Mouse (Mus musculus) midbrain, postnatal 0 days (tissue): Measurements from ENCODE around the gene Tnnc2. TPM values are rescaled to one million over a fixed set of nuclear protein-coding genes. Genes with fewer than 3 reads are reported as not detected.

ENCODE experiments used
- ATAC-seq: fragments of 200-750 bp; cut with Nextera tagmentation; 2 replicates; pipeline ENCODE4 v1.8.0; 2017; ENCODE audit warnings: moderate number of reproducible peaks, mild to moderate bottlenecking, moderate TSS enrichment, moderate library complexity; ENCODE audit not compliant: low FRiP score
- DNase-seq: peaks from one replicate; pipeline ENCODE4 v3.0.0-alpha.2; 2015; ENCODE audit warnings: low spot score
- H3K27ac ChIP-seq: fragments of 300-500 bp; sonication (generic); 2 replicates; pipeline ENCODE4 v1.5.1; 2014; ENCODE audit warnings: low read depth, mild to moderate bottlenecking, low read length, mixed read lengths
- H3K27me3 ChIP-seq: fragments of 300-500 bp; sonication (generic); 2 replicates; pipeline ENCODE4 v1.6.1; 2014; ENCODE audit warnings: low read length, control low read depth, mixed read lengths; ENCODE audit not compliant: insufficient read depth
- H3K36me3 ChIP-seq: fragments of 300-500 bp; sonication (generic); 2 replicates; pipeline ENCODE4 v1.6.1; 2014; ENCODE audit warnings: low read length, control low read depth, mixed read lengths; ENCODE audit not compliant: insufficient read depth
- H3K4me1 ChIP-seq: fragments of 300-500 bp; sonication (generic); 2 replicates; pipeline ENCODE4 v1.6.1; 2014; ENCODE audit warnings: mild to moderate bottlenecking, control low read depth, antibody characterized with exemption, low read length, mixed read lengths; ENCODE audit not compliant: insufficient read depth
- H3K4me2 ChIP-seq: fragments of 300-500 bp; sonication (generic); 2 replicates; pipeline ENCODE4 v1.6.1; 2014; ENCODE audit warnings: low read depth, mild to moderate bottlenecking, low read length, mixed read lengths; ENCODE audit not compliant: poor library complexity, severe bottlenecking
- H3K4me3 ChIP-seq: fragments of 300-500 bp; sonication (generic); 2 replicates; pipeline ENCODE4 v1.5.1; 2014; ENCODE audit warnings: low read depth, mild to moderate bottlenecking, low read length, moderate library complexity
- H3K9ac ChIP-seq: fragments of 300-500 bp; sonication (generic); replicated peaks from 2 replicates; pipeline ENCODE4 v1.6.1; 2014; ENCODE audit warnings: mild to moderate bottlenecking, low read length, moderate library complexity, mixed read lengths; ENCODE audit not compliant: poor library complexity, severe bottlenecking
- H3K9me3 ChIP-seq: fragments of 300-500 bp; sonication (generic); 2 replicates; pipeline ENCODE4 v1.6.1; 2016; ENCODE audit warnings: low read length, control low read depth
- CTCF ChIP-seq: IDR thresholded peaks from 2 replicates; pipeline ENCODE4 v1.5.1; 2016; ENCODE audit warnings: antibody characterized with exemption, mild to moderate bottlenecking
- WGBS: fragments of 180-500 bp; shearing (Covaris S2); extraction: QIAGEN DNeasy Blood & Tissue Kit; methylation state at CpG from one replicate; pipeline ENCODE4 v1.1.7; 2014; 5-methylcytosine and 5-hydroxymethylcytosine counted together
- polyA plus RNA-seq: library from polyadenylated mRNA; unstranded; fragments of >200 nt; fragmentation: Nextera tagmentation; extraction: Ambion mirVana; gene quantifications from 2 replicates; pipeline ENCODE4 v1.2.1, GENCODE M21; 2015
- total RNA-seq: library from RNA; depleted of rRNA; stranded (reverse); fragments of >200 nt; gene quantifications from 2 replicates; pipeline ENCODE4 v1.2.3, GENCODE M21; 2014

Tnnc2 gene
- total and polyA plus RNA-seq, 2 experiments from 2014 or later, result 0.62 TPM; not detected in 1

GRCm38 (mm10) chr2:164823181-164823585 is 43.4 kb upstream of the Tnnc2 start:
- TF ChIP-seq CTCF, result peak; percentile 45
- peak; percentile 67 for DNase-seq
- H3K4me1 ChIP-seq, result peaks cover 5% of the 10 kb centered on the region; the same call in 1 of the 2 replicates
- H3K27me3 ChIP-seq, result no peaks in the 10 kb centered on the region
- H3K36me3 ChIP-seq, result peaks cover 36% of the 10 kb centered on the region
- 2% methylated on average over 10 of the region's 10 CpGs for WGBS
- peak; percentile 52 for ATAC-seq
- H3K4me3 ChIP-seq, result peak overlapping the region; percentile 63
- H3K27ac ChIP-seq, result peak overlapping the region; percentile 93
- H3K9me3 ChIP-seq, result no peaks in the 10 kb centered on the region
- peak overlapping the region; percentile 74 for H3K9ac ChIP-seq
- H3K4me2 ChIP-seq, result peak overlapping the region; percentile 58

GRCm38 (mm10) chr2:164822636-164823165 is 42.9 kb upstream of the Tnnc2 start, which contains the start of gene Zswim1:
TSS of gene Zswim1 (plus strand) at chr2:164822686.
- Histone ChIP-seq H3K27me3 (no peaks in the 10 kb centered on the region), H3K9me3 (no peaks in the 10 kb centered on the region), H3K4me1 (peaks cover 5% of the 10 kb centered on the region; the same call in 1 of the 2 replicates), H3K4me2 (peak within 1 kb of the TSS; percentile 58), H3K27ac (peak within 1 kb of the TSS; percentile 93), H3K9ac (peak within 1 kb of the TSS; percentile 74), H3K36me3 (peaks cover 36% of the 10 kb centered on the region), H3K4me3 (peak within 1 kb of the TSS; percentile 63)
- peak; percentile 98 for ATAC-seq
- DNase-seq, result peak; percentile 99
- WGBS, result 1% methylated on average over 32 of the region's 32 CpGs
- no peak for TF ChIP-seq CTCF

- DNase-seq (no peak), ATAC-seq (no peak)
- Histone ChIP-seq H3K36me3 (peaks cover 29% of the 10 kb centered on the region), H3K9ac (no peak overlapping the region), H3K4me3 (no peak overlapping the region), H3K27me3 (no peaks in the 10 kb centered on the region), H3K4me2 (no peak overlapping the region), H3K4me1 (peaks cover 5% of the 10 kb centered on the region; the same call in 1 of the 2 replicates), H3K27ac (no peak overlapping the region), H3K9me3 (no peaks in the 10 kb centered on the region)
- TF ChIP-seq CTCF, result no peak
- WGBS, result 85% methylated on average over 6 of the region's 6 CpGs
These were observed 41.3 kb upstream of the Tnnc2 start for GRCm38 (mm10) chr2:164821060-164821459.

- ATAC-seq, result no peak
- WGBS, result 81% methylated on average over 5 of the region's 5 CpGs
These were observed 37.9 kb upstream of the Tnnc2 start for GRCm38 (mm10) chr2:164817703-164818102.

GRCm38 (mm10) chr2:164817206-164817605 is 37.4 kb upstream of the Tnnc2 start:
- DNase-seq, result no peak
- Histone ChIP-seq H3K36me3 (peaks cover 15% of the 10 kb centered on the region), H3K27me3 (no peaks in the 10 kb centered on the region), H3K4me2 (no peak overlapping the region), H3K9ac (no peak overlapping the region), H3K27ac (no peak overlapping the region), H3K9me3 (no peaks in the 10 kb centered on the region), H3K4me1 (no peaks in the 10 kb centered on the region), H3K4me3 (no peak overlapping the region)
- WGBS, result 85% methylated on average over 6 of the region's 6 CpGs
- no peak for ATAC-seq
- no peak for TF ChIP-seq CTCF

More at GRCm38 (mm10) chr2:164817703-164818102, 37.9 kb upstream of the Tnnc2 start:
- Histone ChIP-seq H3K9ac (no peak overlapping the region), H3K4me2 (no peak overlapping the region), H3K36me3 (peaks cover 15% of the 10 kb centered on the region), H3K4me3 (no peak overlapping the region), H3K9me3 (no peaks in the 10 kb centered on the region), H3K27me3 (no peaks in the 10 kb centered on the region), H3K27ac (no peak overlapping the region), H3K4me1 (no peaks in the 10 kb centered on the region)
- peak; percentile 14; the same call in 1 of the 2 replicates for TF ChIP-seq CTCF
- no peak for DNase-seq

GRCm38 (mm10) chr2:164815821-164816220 is 36.1 kb upstream of the Tnnc2 start:
- DNase-seq (no peak), ATAC-seq (no peak)
- Histone ChIP-seq H3K4me1 (no peaks in the 10 kb centered on the region), H3K4me2 (no peak overlapping the region), H3K4me3 (no peak overlapping the region), H3K27me3 (no peaks in the 10 kb centered on the region), H3K36me3 (peaks cover 9% of the 10 kb centered on the region), H3K27ac (no peak overlapping the region), H3K9me3 (no peaks in the 10 kb centered on the region), H3K9ac (no peak overlapping the region)
- no peak for TF ChIP-seq CTCF
- 89% methylated on average over 8 of the region's 8 CpGs for WGBS
